Mouse (Mus musculus): ENCODE measurements at regions not wholly inside any gene's neighbourhood (a gene's known extent, or its start where the extent isn't known, plus 50 kb on each side); places are given as distances from the start of the nearest gene placed in this dataset.

DNA sequence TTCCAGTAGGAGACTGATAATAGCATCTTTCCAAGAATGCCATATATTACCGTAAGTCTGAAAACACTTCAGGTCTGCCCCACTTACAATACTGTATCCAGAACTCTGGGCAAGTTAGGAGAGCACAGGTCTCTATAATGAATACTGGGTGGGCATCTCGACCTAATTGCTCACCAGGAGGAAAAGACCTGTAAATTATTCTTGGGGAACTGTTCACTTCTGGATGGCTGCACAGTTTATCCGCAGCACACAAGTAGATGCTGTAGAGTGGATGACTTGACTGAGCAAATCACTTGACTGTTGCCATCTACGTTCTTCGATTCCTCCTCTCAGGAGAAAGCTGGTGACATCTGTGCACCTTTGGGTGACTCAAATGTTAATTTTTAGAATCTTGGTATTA lies 159.8 kb downstream of the Rpl36a-ps1 start:
- no peak for DNase-seq (ENCODE audit: low read depth)

DNA sequence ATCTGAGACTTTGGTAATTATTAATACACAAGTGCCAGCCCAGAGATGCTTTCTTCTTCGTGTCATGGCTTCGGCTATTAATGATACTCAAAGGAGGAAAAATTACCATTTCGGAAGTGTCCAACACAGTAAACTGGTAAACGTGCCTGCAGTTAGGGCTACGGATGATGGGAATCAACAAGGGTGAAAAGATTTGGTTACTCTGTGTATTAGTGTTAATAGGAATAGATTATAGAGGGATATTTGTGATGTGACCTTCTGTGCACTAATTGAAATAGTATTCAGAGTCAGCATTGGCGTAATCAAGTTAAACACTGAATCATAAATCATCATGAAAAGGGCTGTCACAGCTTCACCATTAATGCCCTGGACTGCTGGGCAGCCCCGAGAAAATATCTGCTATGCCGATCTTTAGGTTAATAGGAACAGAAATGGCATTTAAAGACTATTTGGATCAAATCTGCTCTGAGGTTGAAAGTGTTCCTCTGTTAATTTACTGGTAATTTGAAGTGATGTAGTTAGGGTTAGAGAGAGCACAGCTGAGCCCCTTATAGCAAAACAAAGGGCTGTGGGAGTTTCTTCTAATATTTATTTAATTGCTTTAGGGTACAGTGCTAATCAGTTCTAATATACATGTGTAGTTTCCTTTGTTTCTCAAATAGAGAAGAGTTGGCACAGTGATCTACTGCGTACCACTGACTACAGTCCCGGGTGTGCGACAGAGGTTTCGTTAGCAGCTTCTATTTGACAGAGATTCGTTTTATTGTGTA lies 160.7 kb downstream of the Rpl36a-ps1 start:
- DNase-seq (ENCODE audit: low read depth) = no peak

DNA sequence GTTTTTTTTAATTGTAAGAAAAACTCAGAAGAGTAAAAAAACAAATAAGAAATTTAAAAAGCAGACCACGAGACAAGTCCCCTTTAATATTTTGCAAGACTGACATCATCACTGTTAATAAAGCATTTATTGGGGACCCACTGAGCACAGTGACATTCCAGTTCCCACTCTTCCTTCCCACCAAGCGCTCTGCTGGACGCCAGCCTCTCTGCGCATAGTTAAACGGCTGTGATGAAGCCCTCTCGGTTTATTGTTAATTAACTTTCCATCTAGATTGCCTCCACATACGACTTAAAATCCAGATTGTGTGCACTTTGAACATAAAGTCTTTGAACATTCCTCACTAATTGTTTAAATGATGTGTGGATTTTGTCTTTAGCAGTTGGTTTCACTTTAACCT lies 161.7 kb downstream of the Rpl36a-ps1 start:
- DNase-seq (ENCODE audit: low read depth) = no peak

DNA sequence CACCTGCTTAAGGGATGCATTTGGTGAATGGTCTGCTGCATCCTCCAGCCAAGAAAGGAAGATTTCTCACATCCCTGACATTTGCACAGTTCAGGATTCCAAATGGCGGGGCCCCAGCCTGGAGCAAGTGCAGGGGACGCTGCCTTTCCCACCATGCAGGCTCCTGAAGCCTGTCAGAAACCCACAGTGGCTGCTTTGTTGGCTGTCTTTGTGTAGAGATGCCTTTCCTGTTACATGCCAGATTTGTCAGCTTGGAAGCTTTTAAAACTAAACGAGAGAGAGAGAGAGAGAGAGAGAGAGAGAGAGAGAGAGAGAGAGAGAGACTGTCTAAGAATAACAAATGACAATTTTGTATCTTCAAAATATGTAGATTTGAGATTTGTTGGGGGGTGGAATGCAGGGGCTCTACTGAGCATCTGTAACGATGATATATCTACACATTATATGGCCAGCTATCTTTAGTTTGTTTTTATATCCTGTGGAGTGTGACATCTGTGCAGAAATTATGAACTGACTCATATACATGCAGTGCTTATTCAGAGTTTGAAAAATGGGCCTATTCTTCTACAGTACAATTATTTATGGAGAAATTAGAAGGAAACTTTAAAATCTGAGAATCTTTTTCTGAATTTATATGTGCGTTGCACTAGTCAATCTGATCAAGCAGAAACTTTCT lies 164.0 kb downstream of the Rpl36a-ps1 start:
- DNase-seq (ENCODE audit: low read depth) = no peak

DNA sequence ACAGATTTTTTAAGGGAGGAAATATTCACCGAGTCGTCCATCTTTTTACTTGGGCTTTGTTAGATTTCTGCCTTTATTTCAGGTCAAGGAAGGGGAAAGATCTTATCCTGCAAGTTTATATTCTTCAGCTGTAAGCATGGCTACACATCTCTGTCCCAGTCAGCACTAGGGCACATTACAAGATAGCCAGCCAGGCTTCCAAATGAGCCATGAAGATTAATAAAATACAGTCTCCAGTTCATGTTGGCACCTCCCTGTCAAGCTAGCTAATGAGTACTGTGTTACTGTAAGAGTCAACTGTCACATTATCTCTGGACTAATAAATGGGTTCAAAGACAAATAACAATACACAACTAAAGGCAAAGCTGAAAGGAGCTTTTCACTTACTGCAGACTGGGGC lies 166.6 kb downstream of the Rpl36a-ps1 start:
- no peak for DNase-seq (ENCODE audit: low read depth)

DNA sequence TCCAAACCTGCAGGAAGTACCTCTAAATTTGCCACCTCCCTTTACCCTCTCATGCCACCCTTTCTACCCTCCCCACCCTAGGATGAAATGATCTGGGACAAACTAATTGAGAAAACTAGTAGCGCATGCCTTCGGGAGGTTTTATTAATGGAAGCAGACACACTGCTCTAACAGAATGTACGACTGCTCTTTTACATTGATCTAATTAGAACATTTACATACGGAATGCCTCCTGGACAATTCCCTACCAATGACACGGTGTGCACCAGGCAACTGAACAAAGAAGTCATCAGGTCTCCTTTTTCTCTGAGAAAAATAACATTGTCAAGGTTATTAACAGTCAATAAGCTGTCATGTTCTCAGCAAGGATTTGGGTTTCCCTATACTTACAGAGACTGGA lies 180.5 kb downstream of the Rpl36a-ps1 start:
- no peak for DNase-seq (ENCODE audit: low read depth)

DNA sequence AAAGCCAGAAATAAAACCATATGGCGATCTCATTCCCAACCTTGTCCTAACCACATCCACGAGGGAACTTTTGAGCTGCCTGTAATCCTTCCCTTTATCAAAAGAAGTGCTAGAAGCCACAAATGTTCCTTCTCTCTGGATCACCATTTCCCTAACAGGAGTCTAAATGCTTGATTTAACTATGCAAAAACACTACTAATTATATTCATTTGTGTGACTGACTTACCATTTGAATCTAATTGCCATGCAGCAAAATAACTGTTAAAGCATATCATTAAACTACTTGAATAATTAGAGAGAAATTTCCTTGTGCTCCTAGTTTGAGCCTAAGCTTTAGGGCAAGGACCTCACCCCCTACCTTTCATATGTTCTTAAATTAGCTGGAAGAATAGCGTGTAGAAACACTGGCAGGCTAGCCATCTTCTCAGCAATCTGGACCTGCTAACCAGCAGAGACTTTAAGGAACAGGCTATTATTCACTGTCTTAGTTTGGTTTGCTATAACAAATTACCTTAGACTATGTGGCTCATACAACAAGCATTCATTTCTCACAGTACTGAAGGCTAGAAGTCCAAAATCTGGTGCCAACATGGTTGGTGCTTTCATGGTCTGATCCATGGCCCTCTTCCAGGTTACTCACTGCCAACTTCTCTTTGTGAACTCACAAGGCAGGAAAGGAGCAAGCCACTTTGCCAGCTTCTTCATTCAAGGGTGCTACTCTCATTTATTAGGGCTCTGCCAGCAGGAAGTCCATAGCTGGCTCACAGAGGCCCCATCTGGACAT lies 183.7 kb downstream of the Rpl36a-ps1 start:
- no peak for DNase-seq (ENCODE audit: low read depth)

DNA sequence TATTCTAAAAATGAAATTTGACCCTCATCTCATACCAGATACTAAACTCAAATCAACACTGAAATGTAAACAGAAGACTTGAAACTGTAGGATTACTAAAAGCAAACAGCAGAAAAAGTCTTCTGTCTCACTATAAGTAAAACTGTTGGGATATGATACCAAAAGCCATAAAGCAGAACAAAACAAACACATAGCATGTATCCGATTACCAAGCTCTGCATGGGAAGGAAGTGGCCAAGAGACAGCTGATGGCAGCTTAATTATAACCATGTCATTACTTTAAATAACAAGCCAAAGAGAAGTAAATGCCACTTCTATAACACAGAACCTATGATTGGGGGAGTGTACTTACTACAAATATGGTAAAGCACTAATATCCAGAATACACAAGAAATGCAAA lies 186.0 kb downstream of the Rpl36a-ps1 start:
- no peak for DNase-seq (ENCODE audit: low read depth)

DNA sequence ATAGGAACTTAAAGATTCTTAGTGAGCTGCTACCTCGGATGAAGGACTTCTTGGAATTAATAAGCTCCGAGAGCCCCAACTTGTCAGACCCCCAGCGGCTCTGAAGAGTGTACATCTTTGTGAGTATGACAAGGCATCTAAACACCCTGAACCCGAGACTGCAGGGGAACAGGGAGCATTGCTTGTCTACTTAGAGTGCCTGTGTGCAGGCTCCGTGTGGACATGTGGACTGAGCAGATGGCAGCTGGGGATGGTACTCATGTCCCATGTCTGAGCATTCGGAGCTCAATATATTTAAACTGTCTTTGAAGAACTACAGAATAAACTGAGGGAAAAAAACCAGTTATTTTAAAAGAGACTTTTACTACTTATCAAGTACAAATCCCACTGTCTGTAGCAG lies 189.1 kb downstream of the Rpl36a-ps1 start:
- DNase-seq (ENCODE audit: low read depth) = no peak

DNA sequence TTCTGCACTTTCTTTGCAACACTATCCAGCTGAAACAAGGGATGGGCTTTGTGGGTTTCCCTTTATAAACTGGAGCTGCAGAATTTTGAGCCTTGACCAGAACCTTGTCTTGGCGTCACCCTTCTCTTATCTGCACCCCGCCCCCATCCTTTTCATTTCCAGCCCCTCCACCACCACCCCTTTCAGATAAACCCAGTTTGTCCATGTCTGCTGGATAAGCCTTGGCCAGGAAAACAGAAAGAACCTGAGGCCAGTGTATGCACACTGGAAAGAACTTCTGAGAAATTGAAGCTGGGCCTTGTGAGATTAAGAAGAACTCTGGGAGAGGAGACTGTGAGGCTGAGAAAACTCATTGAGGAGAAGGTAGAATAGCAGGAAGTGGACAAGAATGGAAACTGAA lies 192.8 kb downstream of the Rpl36a-ps1 start:
- no peak for DNase-seq (ENCODE audit: low read depth)

DNA sequence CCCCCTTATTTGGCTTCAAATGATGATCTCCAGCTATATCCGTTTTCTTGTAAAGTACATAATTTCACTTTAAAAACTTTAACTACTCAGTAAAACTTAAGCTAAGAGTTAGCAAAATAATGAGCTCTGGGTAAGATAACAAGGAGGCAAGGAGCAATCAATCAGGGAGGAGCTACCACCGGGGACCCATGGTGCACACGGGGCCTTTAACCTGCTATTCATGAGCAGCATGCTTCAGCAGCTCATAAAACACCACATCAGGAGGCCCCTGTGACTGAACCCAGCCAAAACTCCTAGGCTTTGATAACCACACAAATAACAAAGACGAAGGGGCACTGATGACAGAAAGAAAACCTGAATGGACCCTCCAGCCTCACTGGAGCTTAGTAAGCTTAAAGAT lies 202.1 kb downstream of the Rpl36a-ps1 start:
- DNase-seq (ENCODE audit: low read depth) = no peak

DNA sequence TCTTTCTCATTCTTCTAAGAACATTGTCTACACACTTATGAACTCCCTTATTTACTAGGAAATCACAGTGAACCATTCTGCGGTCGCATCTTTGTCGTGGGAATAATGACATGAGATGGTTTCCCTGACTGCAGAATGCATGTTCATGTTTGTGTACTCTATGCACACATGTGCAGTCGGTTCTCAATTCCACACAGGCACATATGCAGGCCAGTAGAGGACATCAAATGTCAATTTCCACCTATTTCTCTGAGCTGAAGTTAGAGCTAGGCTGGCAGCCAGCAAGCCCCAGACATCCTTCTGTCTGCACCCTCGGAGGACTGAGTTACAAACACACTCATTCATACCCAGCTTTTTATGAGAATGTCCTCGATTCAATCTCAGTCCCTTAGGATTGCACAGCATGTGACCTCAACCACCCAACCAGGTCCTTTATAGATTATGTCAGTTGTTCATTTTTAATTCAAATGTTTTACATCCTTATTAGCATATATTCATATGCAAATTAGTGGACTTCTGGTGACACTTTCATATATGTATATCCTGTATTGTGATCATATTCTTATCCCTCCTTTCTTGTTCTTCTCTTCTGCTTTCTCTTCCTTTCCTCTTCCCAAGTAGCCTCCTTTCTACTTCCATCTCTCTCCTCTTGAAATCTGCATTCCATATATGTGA lies 202.7 kb downstream of the Rpl36a-ps1 start:
- no peak for DNase-seq (ENCODE audit: low read depth)

DNA sequence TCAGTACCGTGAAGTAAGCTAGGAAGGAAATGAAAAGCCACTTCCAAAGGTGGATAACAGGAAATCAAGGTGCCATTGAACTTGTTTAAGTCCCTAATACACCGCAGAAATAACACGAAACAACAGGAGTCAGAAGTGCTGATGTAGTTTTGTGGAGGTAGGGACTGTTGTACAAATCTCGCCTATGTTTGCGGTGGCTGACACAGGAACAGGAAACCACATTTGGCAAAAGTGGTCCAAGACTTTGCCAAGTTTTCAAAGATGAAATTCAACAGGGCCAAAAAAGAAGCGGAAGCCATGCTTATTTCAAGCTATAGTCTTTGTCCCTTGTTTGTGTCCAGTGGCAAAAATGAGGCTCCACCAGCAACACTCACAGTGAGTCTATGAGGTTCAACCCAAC lies 204.3 kb downstream of the Rpl36a-ps1 start:
- no peak for DNase-seq (ENCODE audit: low read depth)

DNA sequence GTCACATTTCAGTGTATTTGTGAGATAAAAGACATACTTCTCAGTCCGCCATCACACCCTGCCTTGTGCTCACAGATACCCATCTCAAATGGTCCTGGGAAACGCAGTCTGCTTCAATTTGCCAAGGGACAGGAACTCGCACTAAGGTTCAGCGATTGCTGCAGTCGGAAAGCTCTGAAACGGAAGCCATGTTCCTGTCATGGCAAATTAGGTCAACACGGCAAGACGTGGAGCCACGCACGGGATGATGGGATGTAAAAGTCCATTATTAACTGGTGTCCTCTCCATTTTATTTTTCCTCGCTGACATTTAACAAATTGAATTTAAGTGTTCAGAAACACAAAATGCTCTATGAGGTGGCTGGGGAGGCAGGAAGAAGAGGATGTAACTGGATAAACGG lies 212.4 kb downstream of the Rpl36a-ps1 start:
- DNase-seq (ENCODE audit: low read depth) = no peak

DNA sequence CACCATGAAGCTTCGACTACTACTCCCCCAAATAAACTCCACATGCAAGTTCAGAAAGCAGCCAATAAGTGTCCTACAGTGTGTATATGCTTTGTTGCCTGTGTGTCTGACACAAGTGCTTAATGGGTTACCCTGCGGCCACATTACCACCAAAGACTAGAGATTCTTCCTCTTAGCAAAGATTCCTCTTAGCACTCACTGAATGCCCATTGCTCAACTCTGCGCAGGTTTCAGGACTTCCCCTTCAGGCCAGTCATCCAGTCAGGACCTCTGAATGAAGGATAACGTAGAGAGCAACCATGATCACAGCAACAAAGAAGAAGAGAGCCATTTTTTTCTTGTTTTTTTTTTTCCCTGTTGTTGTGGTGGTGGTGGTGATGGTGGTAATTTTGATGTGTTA lies 222.0 kb downstream of the Rpl36a-ps1 start:
- DNase-seq (ENCODE audit: low read depth) = no peak

DNA sequence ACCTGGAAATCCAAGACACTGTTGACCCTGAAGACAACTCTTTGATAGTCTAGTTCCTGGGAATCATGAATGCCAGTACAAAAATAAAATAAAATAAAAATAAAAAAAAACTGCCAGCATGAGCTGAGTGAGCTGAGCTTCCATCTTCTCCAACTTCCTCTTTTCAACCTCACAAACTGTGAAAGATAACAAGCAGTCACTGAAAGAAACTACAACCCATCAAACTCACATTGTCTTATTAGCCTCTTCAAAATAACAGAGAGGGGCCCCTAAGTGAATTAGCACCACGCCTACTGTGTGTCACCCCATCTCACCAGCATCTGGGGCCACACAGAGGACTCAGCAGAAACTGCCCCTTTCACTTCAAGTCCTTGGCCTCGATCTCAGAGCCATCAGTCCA lies 225.3 kb downstream of the Rpl36a-ps1 start:
- DNase-seq (ENCODE audit: low read depth) = no peak

DNA sequence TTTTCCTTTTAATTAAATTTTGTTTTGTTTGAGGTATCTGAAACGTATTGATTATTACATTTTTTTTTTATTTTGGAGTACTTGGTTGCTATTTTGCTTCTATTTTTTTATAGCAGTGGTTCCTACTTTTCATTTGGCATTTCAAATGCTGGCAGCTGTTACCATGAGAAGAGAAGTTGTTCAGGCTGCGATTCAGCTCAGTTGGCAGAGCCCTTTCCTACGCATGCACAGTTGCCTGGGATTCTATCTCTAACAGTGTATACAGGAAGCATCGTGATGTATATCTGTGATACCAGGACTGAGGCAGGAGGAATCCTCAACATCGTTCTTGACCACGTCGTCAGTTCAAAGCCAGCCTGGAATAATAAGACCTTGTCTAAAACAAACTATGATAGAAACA lies 226.6 kb downstream of the Rpl36a-ps1 start:
- no peak for DNase-seq (ENCODE audit: low read depth)

DNA sequence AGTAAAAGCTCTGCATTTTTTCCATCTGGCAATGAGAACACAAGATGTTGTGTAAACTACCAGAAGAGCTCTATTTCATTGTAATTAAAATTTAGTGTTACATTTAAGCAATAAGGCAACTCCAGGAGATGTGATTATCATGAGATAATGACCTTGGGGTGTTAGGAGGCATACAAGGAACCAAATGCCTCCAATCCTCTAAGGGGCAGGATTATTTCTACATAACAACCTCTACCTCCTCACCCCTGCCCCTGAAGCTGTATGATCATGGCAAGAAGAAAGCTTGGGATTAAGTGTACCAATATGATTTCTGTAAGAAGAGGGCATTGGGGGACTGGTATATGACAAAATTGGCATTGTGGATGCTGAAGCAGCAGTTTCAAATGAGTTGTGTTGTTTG lies 228.8 kb downstream of the Rpl36a-ps1 start:
- no peak for DNase-seq (ENCODE audit: low read depth)

DNA sequence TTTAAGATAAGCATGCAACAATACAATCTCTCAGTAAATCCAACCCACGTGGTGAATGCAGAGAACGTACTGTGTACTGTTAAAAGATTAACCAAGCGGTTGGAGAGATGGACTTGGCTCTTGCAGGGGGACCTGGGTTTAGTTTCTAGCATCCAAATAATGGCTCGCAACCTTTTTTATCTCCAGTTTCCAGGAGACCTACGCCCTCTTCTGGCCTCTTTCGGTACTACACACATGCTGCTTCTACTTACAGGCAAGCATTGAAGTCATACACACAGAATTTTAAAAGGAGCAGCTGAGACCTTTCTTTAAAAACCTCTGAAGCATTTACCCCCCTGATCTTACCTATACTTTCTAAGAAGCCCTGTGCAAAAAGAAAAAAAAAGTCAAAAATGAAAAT lies 243.4 kb downstream of the Rpl36a-ps1 start:
- no peak for DNase-seq (ENCODE audit: low read depth)

DNA sequence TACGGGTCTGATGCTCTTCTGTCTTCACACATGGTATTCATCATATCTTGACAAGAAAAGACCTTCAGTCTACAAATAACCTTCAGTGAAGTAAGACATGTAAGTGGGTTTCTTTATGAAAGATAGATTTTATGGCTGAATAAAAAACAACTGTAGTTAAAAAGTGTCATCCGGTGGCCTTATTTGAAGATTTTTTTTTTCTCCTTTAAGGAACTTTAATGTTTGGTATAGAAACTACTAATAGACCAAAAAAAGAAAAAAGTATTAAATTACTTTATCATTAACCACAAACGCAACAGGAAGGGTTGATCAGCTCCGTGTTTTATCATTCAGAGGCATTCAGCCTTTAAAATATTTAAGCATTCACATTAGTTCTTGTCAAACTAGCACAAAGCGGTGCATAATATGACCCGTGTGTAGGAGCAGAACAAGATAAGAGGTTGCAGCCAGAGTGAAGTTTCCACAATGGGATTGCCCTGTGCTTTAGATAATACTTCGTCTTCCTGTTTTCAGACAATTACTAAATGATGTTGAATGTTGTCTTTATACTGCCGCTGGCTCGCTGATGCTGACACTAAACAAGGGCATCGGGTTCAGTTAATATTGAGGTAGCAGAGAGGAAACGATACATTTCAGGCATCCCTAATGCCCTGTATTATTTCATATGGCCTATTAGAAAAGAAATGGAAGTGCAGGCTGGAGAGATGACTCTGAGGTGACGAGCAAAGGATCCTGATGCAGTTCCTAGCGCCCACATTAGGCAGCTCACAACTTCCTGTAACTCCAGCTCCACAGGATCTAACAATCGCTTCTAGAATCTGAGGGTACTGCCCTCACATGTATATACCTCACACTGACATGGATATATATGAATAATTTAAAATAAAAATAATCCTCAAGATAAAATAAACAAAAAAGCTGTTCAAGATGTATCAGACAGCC lies 244.8 kb downstream of the Rpl36a-ps1 start:
- peak; percentile 22 for DNase-seq (ENCODE audit: low read depth)

DNA sequence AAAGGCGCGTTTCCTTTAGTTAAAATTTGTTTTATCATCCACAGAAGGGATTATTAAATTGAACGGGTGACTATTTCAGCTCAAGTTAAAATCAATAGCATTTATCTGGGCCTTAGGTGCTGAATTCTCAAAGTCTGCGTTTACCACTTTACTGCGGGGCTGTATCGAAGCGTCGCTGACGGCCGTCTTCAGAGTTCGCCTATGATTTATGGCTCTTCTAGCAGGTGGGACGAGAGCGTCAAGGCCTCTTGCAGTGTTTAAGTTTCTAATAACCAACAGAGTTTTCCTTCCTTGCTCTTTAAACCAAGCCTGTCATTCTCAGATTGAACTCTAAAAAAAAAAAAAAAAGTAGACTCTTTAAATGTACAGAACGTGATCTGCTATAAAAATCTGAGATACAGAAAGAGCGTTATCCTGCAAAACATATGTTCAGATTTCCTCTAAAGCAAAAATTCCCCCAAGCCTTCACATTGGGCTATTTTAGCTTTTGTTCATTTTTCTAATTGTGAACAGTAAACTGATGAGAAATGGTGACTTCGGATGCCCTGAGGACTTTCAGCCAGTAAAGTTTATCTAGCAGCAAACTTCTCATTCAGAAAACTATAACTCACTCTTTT lies 246.9 kb downstream of the Rpl36a-ps1 start:
- no peak for DNase-seq (ENCODE audit: low read depth)

Data from c-Kit-positive CD71-positive TER-119-negative erythroid progenitor cells, embryonic 14.5 days (primary cell).